Mouse (Mus musculus): ENCODE data around the gene Otud5.
"Not testable (repeated sequence)": the region's sequence is repeated elsewhere in the genome, so short reads cannot be mapped to it uniquely, and the experiment has no call there.

The Otud5 gene

GRCm38 (mm10) chrX:7841163-7842162, at the start of gene Otud5:
Gene Otud5, plus strand, starts transcription at chrX:7841364.
- peak; percentile 91 to 92 for DNase-seq (ENCODE audit: low spot score in 2 of 2)

GRCm38 (mm10) chrX:7793361-7793760, 47.8 kb upstream of the Otud5 start:
- DNase-seq (ENCODE audit: low spot score in 2 of 2), result no peak

GRCm38 (mm10) chrX:7795016-7795415, 46.1 kb upstream of the Otud5 start:
- no peak for DNase-seq (ENCODE audit: low spot score in 2 of 2)

GRCm38 (mm10) chrX:7797327-7797726, 43.8 kb upstream of the Otud5 start:
- DNase-seq (ENCODE audit: low spot score in 2 of 2), result no peak

- not testable (repeated sequence) for DNase-seq (ENCODE audit: low spot score in 2 of 2)
Observed at GRCm38 (mm10) chrX:7802157-7802556, 39.0 kb upstream of the Otud5 start.

GRCm38 (mm10) chrX:7815016-7815415, 26.1 kb upstream of the Otud5 start:
- not testable (repeated sequence) for DNase-seq (ENCODE audit: low spot score in 2 of 2)

GRCm38 (mm10) chrX:7821865-7822779, 19.0 kb upstream of the Otud5 start, which contains the start of gene Kcnd1:
Gene Kcnd1, plus strand, starts transcription at chrX:7822289.
- peak; percentile 22 to 38 for DNase-seq (ENCODE audit: low spot score in 2 of 2)

- DNase-seq (ENCODE audit: low spot score in 2 of 2), result no peak
Observed at GRCm38 (mm10) chrX:7837146-7837545, 4.0 kb upstream of the Otud5 start.

- no peak for DNase-seq (ENCODE audit: low spot score in 2 of 2)
Observed at GRCm38 (mm10) chrX:7840842-7841162, 362 bp upstream of the Otud5 start.

GRCm38 (mm10) chrX:7842318-7842717, 1.2 kb downstream of the Otud5 start:
- DNase-seq (ENCODE audit: low spot score in 2 of 2), result no peak

GRCm38 (mm10) chrX:7847845-7848244, 6.7 kb downstream of the Otud5 start:
- peak; percentile 12 to 16 for DNase-seq (ENCODE audit: low spot score in 2 of 2)

GRCm38 (mm10) chrX:7854578-7854977, 13.4 kb downstream of the Otud5 start:
- DNase-seq (ENCODE audit: low spot score in 2 of 2), result peak; percentile 19 to 27

GRCm38 (mm10) chrX:7859191-7859753, 18.1 kb downstream of the Otud5 start:
- no peak for DNase-seq (ENCODE audit: low spot score in 2 of 2)

- no peak for DNase-seq (ENCODE audit: low spot score in 2 of 2)
Observed at GRCm38 (mm10) chrX:7863181-7863580, 22.0 kb downstream of the Otud5 start.

- DNase-seq (ENCODE audit: low spot score in 2 of 2), result no peak
Observed at GRCm38 (mm10) chrX:7864551-7864950, 23.4 kb downstream of the Otud5 start.

- DNase-seq (ENCODE audit: low spot score in 2 of 2), result no peak
Observed at GRCm38 (mm10) chrX:7865343-7865742, 24.2 kb downstream of the Otud5 start.

- DNase-seq (ENCODE audit: low spot score in 2 of 2), result no peak
Observed at GRCm38 (mm10) chrX:7865786-7866185, 24.6 kb downstream of the Otud5 start.

- no peak for DNase-seq (ENCODE audit: low spot score in 2 of 2)
Observed at GRCm38 (mm10) chrX:7867141-7867540, 26.0 kb downstream of the Otud5 start.

- DNase-seq (ENCODE audit: low spot score in 2 of 2), result no peak
Observed at GRCm38 (mm10) chrX:7868506-7868905, 27.3 kb downstream of the Otud5 start.

- DNase-seq (ENCODE audit: low spot score in 2 of 2), result no peak
Observed at GRCm38 (mm10) chrX:7869826-7870225, 28.7 kb downstream of the Otud5 start.

GRCm38 (mm10) chrX:7878007-7878419, 36.8 kb downstream of the Otud5 start, which contains the start of gene Pim2:
Gene Pim2, plus strand, starts transcription at chrX:7878262.
- DNase-seq (ENCODE audit: low spot score in 2 of 2), result peak; percentile 70 to 83

GRCm38 (mm10) chrX:7878495-7878894, 37.3 kb downstream of the Otud5 start:
- peak; percentile 26 to 37 for DNase-seq (ENCODE audit: low spot score in 2 of 2)

Data from frontal cortex, postnatal 36 days (tissue).